Mouse (Mus musculus) heart, embryonic 16.5 days (tissue): ENCODE results near the gene Lpin3. TPM values are rescaled to one million over a fixed set of nuclear protein-coding genes. Genes with fewer than 3 reads are reported as not detected.

ENCODE experiments used
- ATAC-seq: fragments of 200-750 bp; cut with Nextera tagmentation; replicated peaks from 2 replicates; pipeline ENCODE4 v1.8.0; 2017; ENCODE audit warnings: moderate number of reproducible peaks; ENCODE audit not compliant: insufficient read depth, low FRiP score; ENCODE audit errors: extremely low read depth
- H3K27ac ChIP-seq: fragments of 300-500 bp; sonication (generic); 2 replicates; pipeline ENCODE4 v1.5.1; 2014; ENCODE audit warnings: mild to moderate bottlenecking, low read length, control low read depth, moderate library complexity
- H3K27me3 ChIP-seq: fragments of 300-500 bp; sonication (generic); 2 replicates; pipeline ENCODE4 v1.6.1; 2014; ENCODE audit warnings: low read length, mixed read lengths; ENCODE audit not compliant: control insufficient read depth, insufficient read depth
- H3K36me3 ChIP-seq: fragments of 300-500 bp; sonication (generic); 2 replicates; pipeline ENCODE4 v1.6.1; 2014; ENCODE audit not compliant: control insufficient read depth, insufficient read depth
- H3K4me1 ChIP-seq: fragments of 300-500 bp; sonication (generic); 2 replicates; pipeline ENCODE4 v1.6.1; 2014; ENCODE audit warnings: low read length, mixed read lengths; ENCODE audit not compliant: control insufficient read depth, insufficient read depth
- H3K4me2 ChIP-seq: fragments of 300-500 bp; sonication (generic); 2 replicates; pipeline ENCODE4 v1.6.1; 2014; ENCODE audit warnings: low read depth, mild to moderate bottlenecking, control low read depth, low read length
- H3K4me3 ChIP-seq: fragments of 300-500 bp; sonication (generic); 2 replicates; pipeline ENCODE4 v1.5.1; 2014; ENCODE audit warnings: mild to moderate bottlenecking, control low read depth, low read length
- H3K9ac ChIP-seq: fragments of 300-500 bp; sonication (generic); 2 replicates; pipeline ENCODE4 v1.6.1; 2014; ENCODE audit warnings: low read length, control low read depth
- H3K9me3 ChIP-seq: fragments of 300-500 bp; sonication (generic); replicated peaks from 2 replicates; pipeline ENCODE4 v1.6.1; 2016; ENCODE audit warnings: low read length; ENCODE audit not compliant: control insufficient read depth
- WGBS: fragments of 180-500 bp; shearing (Covaris S2); extraction: QIAGEN DNeasy Blood & Tissue Kit; methylation state at CpG from one replicate; pipeline ENCODE4 v1.1.7; 2014; 5-methylcytosine and 5-hydroxymethylcytosine counted together
- polyA plus RNA-seq: library from polyadenylated mRNA; unstranded; fragments of >200 nt; fragmentation: Nextera tagmentation; extraction: Ambion mirVana; gene quantifications from 2 replicates; pipeline ENCODE4 v1.2.1, GENCODE M21; 2015

Lpin3 gene
- polyA plus RNA-seq, 1 experiment from 2014 or later, result 1.1 TPM

- Histone ChIP-seq H3K4me1 (no peaks in the 10 kb centered on the region), H3K27me3 (no peaks in the 10 kb centered on the region), H3K4me2 (no peak overlapping the region), H3K9ac (no peak overlapping the region), H3K4me3 (no peak overlapping the region), H3K27ac (no peak overlapping the region), H3K36me3 (no peaks in the 10 kb centered on the region), H3K9me3 (no peaks in the 10 kb centered on the region)
- ATAC-seq, result no peak
- 79% methylated on average over 4 of the region's 4 CpGs for WGBS
Measured at GRCm38 (mm10) chr2:160934451-160934850, 54.0 kb downstream of the Lpin3 start.

GRCm38 (mm10) chr2:160940930-160941709, 60.6 kb downstream of the Lpin3 start:
- Histone ChIP-seq H3K4me2 (peak overlapping the region; percentile 14; the same call in 1 of the 2 replicates), H3K4me3 (no peak overlapping the region), H3K27ac (peak overlapping the region; percentile 30), H3K9me3 (no peaks in the 10 kb centered on the region), H3K4me1 (peaks cover 17% of the 10 kb centered on the region), H3K27me3 (no peaks in the 10 kb centered on the region), H3K36me3 (no peaks in the 10 kb centered on the region), H3K9ac (no peak overlapping the region)
- 27% methylated on average over 17 of the region's 17 CpGs for WGBS
- peak; percentile 71 for ATAC-seq

DNA sequence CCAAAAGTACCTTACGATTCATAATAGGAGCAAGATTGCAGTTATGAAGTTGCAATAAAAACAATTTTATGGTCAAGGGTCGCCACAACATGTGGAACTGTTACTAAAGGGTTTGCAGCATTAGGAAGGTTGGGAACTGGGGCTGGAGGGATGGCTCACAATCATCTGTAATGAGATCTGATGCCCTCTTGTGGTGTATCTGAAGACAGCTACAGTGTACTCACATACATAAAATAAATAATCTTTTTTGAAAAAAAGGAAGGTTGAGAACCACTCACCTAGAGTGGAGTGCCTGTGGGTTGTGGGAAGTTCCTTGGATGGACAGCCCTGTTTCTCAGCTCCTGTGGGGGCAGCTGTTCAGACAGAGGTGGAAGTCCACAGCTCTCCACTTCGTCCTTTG, 62.0 kb downstream of the Lpin3 start:
- no peaks in the 10 kb centered on the region for H3K9me3 ChIP-seq
- ATAC-seq, result no peak

GRCm38 (mm10) chr2:160951595-160951994, 71.1 kb downstream of the Lpin3 start:
- no peaks in the 10 kb centered on the region for H3K27me3 ChIP-seq
- H3K9me3 ChIP-seq, result no peaks in the 10 kb centered on the region
- H3K4me1 ChIP-seq, result peaks cover 17% of the 10 kb centered on the region
- H3K4me3 ChIP-seq, result no peak overlapping the region
- H3K4me2 ChIP-seq, result no peak overlapping the region
- peaks cover 29% of the 10 kb centered on the region for H3K36me3 ChIP-seq
- H3K27ac ChIP-seq, result no peak overlapping the region
- H3K9ac ChIP-seq, result no peak overlapping the region
- WGBS, result 61% methylated on average over 4 of the region's 4 CpGs
- no peak for ATAC-seq

More for the DNA sequence above, 62.0 kb downstream of the Lpin3 start:
- no peak overlapping the region for H3K9ac ChIP-seq
- no peaks in the 10 kb centered on the region for H3K36me3 ChIP-seq
- no peak overlapping the region for H3K27ac ChIP-seq
- peaks cover 17% of the 10 kb centered on the region for H3K4me1 ChIP-seq
- no peak overlapping the region for H3K4me3 ChIP-seq
- H3K27me3 ChIP-seq, result no peaks in the 10 kb centered on the region
- H3K4me2 ChIP-seq, result no peak overlapping the region
- 61% methylated on average over 3 of the region's 3 CpGs for WGBS

DNA sequence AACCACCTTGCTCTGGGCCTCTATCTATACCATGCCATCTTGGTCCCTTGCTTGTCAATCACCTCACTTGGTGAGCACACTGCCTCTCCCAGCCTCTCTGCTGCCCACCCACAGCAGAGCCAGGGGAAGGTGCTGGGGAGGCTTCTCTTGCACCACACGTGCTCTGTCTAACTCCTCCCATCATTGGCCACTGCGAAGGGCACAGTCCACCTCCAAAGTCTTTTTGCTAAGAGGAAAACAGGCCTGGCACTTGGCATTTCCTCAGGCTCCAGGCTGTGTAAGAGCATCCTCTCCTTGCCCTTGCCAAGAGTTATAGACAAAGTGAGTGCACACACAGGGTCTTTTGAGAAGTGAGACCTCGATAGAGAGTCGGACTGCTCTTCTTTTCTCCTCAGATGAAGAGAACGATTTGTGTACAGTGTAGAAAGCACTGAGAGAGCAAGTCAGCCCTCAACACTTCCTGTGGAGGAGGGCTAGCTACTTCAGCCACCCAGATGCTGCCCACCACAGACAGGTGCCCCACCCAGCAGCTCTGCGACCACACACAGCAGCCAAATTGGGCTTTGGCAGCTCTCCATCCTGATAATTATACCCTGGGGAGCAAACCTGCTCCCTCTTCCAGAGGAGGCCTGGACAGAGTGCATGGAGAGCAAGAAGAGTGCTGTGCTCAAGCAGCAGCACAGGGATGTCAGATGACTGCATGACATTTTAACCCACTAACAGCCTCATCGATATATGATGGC, 72.8 kb downstream of the Lpin3 start:
- Histone ChIP-seq H3K9ac (no peak overlapping the region), H3K9me3 (no peaks in the 10 kb centered on the region), H3K4me3 (no peak overlapping the region), H3K27ac (peak overlapping the region; percentile 2; the same call in 1 of the 2 replicates), H3K27me3 (no peaks in the 10 kb centered on the region), H3K4me2 (no peak overlapping the region), H3K4me1 (peaks cover 17% of the 10 kb centered on the region), H3K36me3 (peaks cover 33% of the 10 kb centered on the region)
- peak; percentile 53 for ATAC-seq
- WGBS, result 63% methylated on average over 7 of the region's 7 CpGs

GRCm38 (mm10) chr2:160954541-160954940, 74.1 kb downstream of the Lpin3 start:
- Histone ChIP-seq H3K4me1 (peaks cover 17% of the 10 kb centered on the region), H3K4me3 (no peak overlapping the region), H3K27me3 (no peaks in the 10 kb centered on the region), H3K36me3 (peaks cover 35% of the 10 kb centered on the region), H3K9ac (no peak overlapping the region), H3K4me2 (no peak overlapping the region), H3K9me3 (no peaks in the 10 kb centered on the region), H3K27ac (no peak overlapping the region)
- ATAC-seq, result no peak
- whole genome bisulfite sequencing, result 85% methylated on average over 3 of the region's 3 CpGs

DNA sequence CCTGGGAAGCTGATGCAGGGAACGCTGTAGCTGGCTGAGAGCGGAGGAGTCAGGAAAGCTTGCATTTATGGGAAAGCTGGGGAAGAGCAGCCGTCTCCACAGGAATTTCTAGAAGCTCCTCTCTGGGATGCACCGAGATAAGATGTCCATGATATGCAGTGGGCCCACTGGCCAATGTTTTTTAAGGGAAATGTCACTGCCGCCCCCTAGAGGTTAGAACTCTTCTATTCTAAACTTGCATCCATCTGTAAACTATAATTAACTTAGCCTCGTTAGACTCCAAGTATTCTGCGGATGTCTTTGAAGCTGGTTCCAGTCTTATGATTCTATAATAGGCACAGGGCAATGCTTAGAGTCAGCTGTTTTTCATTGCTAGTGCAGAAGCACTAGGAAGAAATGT, 74.9 kb downstream of the Lpin3 start:
- H3K36me3 ChIP-seq, result peaks cover 33% of the 10 kb centered on the region
- no peaks in the 10 kb centered on the region for H3K9me3 ChIP-seq
- no peak for ATAC-seq
- no peak overlapping the region for H3K4me3 ChIP-seq
- no peaks in the 10 kb centered on the region for H3K27me3 ChIP-seq
- no peak overlapping the region for H3K9ac ChIP-seq
- no peak overlapping the region for H3K4me2 ChIP-seq
- 62% methylated on average over 7 of the region's 7 CpGs for WGBS
- H3K27ac ChIP-seq, result peak overlapping the region; percentile 11
- H3K4me1 ChIP-seq, result peaks cover 17% of the 10 kb centered on the region
